Mouse (Mus musculus) hindbrain, embryonic 13.5 days (tissue): ENCODE measurements around the gene Sema4g. TPM values are rescaled to one million over a fixed set of nuclear protein-coding genes. Genes with fewer than 3 reads are reported as not detected.

Source experiments
- ATAC-seq: fragments of 200-750 bp; cut with Nextera tagmentation; 2 replicates; pipeline ENCODE4 v1.8.0; 2017; ENCODE audit warnings: moderate TSS enrichment; ENCODE audit not compliant: low FRiP score
- H3K27ac ChIP-seq: fragments of 300-500 bp; sonication (generic); 2 replicates; pipeline ENCODE4 v1.5.1; 2015; ENCODE audit warnings: inconsistent platforms, mild to moderate bottlenecking, moderate library complexity
- H3K27me3 ChIP-seq: fragments of 300-500 bp; sonication (generic); 2 replicates; pipeline ENCODE4 v1.6.1; 2015; ENCODE audit warnings: mild to moderate bottlenecking, inconsistent platforms
- H3K36me3 ChIP-seq: fragments of 300-500 bp; sonication (generic); 2 replicates; pipeline ENCODE4 v1.6.1; 2015; ENCODE audit warnings: mild to moderate bottlenecking, inconsistent platforms
- H3K4me1 ChIP-seq: fragments of 300-500 bp; sonication (generic); replicated peaks from 2 replicates; pipeline ENCODE4 v1.6.1; 2015; ENCODE audit warnings: inconsistent platforms
- H3K4me2 ChIP-seq: fragments of 300-500 bp; sonication (generic); 2 replicates; pipeline ENCODE4 v1.6.1; 2015; ENCODE audit warnings: inconsistent platforms, mild to moderate bottlenecking, moderate library complexity
- H3K4me3 ChIP-seq: fragments of 300-500 bp; sonication (generic); 2 replicates; pipeline ENCODE4 v1.5.1; 2015; ENCODE audit warnings: mild to moderate bottlenecking, inconsistent platforms
- H3K9ac ChIP-seq: fragments of 300-500 bp; sonication (generic); 2 replicates; pipeline ENCODE4 v1.6.1; 2015; ENCODE audit warnings: mild to moderate bottlenecking, inconsistent platforms
- H3K9me3 ChIP-seq: fragments of 300-500 bp; sonication (generic); 2 replicates; pipeline ENCODE4 v1.6.1; 2016; ENCODE audit warnings: inconsistent platforms
- WGBS: fragments of 180-500 bp; shearing (Covaris S2); methylation state at CpG from one replicate; pipeline ENCODE4 v1.1.7; 2015; 5-methylcytosine and 5-hydroxymethylcytosine counted together
- polyA plus RNA-seq: library from polyadenylated mRNA; unstranded; fragments of >200 nt; fragmentation: Nextera tagmentation; extraction: Ambion mirVana; gene quantifications from 2 replicates; pipeline ENCODE4 v1.2.1, GENCODE M21; 2015

Sema4g gene
- polyA plus RNA-seq, 1 experiment from 2014 or later, result 19.2 TPM

GRCm38 (mm10) chr19:45016341-45017215 lies 27.7 kb downstream of the Sema4g start:
- peak overlapping the region; percentile 65 for H3K4me3 ChIP-seq
- H3K27me3 ChIP-seq, result 0 out of 2 replicates have a peak, but pooled peaks cover 2% of the 10 kb centered on the region
- ATAC-seq, result peak; percentile 34
- no peaks in the 10 kb centered on the region for H3K9me3 ChIP-seq
- peaks cover 12% of the 10 kb centered on the region for H3K36me3 ChIP-seq
- WGBS, result 2% methylated on average over 17 of the region's 18 CpGs
- H3K27ac ChIP-seq, result peak overlapping the region; percentile 96
- peak overlapping the region; percentile 90 for H3K4me2 ChIP-seq
- peak overlapping the region; percentile 87 for H3K9ac ChIP-seq
- peaks cover 69% of the 10 kb centered on the region for H3K4me1 ChIP-seq

GRCm38 (mm10) chr19:45017216-45017771 lies 28.4 kb downstream of the Sema4g start:
- Histone ChIP-seq H3K36me3 (0 out of 2 replicates have a peak, but pooled peaks cover 7% of the 10 kb centered on the region), H3K27me3 (0 out of 2 replicates have a peak, but pooled peaks cover 2% of the 10 kb centered on the region), H3K4me2 (peak overlapping the region; percentile 90), H3K4me3 (peak overlapping the region; percentile 65), H3K9me3 (no peaks in the 10 kb centered on the region), H3K9ac (peak overlapping the region; percentile 87), H3K4me1 (peaks cover 70% of the 10 kb centered on the region), H3K27ac (peak overlapping the region; percentile 96)
- WGBS, result 2% methylated on average over 18 of the region's 27 CpGs
- peak; percentile 57 for ATAC-seq

- ATAC-seq, result peak; percentile 72
- under 1% methylated on average over 48 of the region's 48 CpGs for WGBS
- Histone ChIP-seq H3K9ac (peak overlapping the region; percentile 87), H3K9me3 (no peaks in the 10 kb centered on the region), H3K4me2 (peak overlapping the region; percentile 90), H3K27me3 (0 out of 2 replicates have a peak, but pooled peaks cover 2% of the 10 kb centered on the region), H3K4me1 (peaks cover 67% of the 10 kb centered on the region), H3K27ac (peak overlapping the region; percentile 96), H3K36me3 (0 out of 2 replicates have a peak, but pooled peaks cover 9% of the 10 kb centered on the region), H3K4me3 (peak overlapping the region; percentile 65)
Observed at GRCm38 (mm10) chr19:45017909-45018308, 29.0 kb downstream of the Sema4g start.

GRCm38 (mm10) chr19:45018351-45018831 lies 29.5 kb downstream of the Sema4g start:
- Histone ChIP-seq H3K27ac (peak overlapping the region; percentile 96), H3K36me3 (peaks cover 10% of the 10 kb centered on the region), H3K27me3 (0 out of 2 replicates have a peak, but pooled peaks cover 2% of the 10 kb centered on the region), H3K9ac (peak overlapping the region; percentile 87), H3K4me3 (peak overlapping the region; percentile 65), H3K4me2 (peak overlapping the region; percentile 90), H3K9me3 (no peaks in the 10 kb centered on the region), H3K4me1 (peaks cover 67% of the 10 kb centered on the region)
- 0% methylated on average over 13 of the region's 13 CpGs for WGBS
- ATAC-seq, result peak; percentile 14

GRCm38 (mm10) chr19:45020348-45020747 lies 31.4 kb downstream of the Sema4g start:
- Histone ChIP-seq H3K36me3 (peaks cover 26% of the 10 kb centered on the region), H3K4me2 (0 out of 2 replicates have a peak overlapping the region, but pooled peaks have one; percentile 16), H3K9ac (peak overlapping the region; percentile 39; the same call in 1 of the 2 replicates), H3K27me3 (0 out of 2 replicates have a peak, but pooled peaks cover 2% of the 10 kb centered on the region), H3K9me3 (no peaks in the 10 kb centered on the region), H3K27ac (no peak overlapping the region), H3K4me1 (peaks cover 63% of the 10 kb centered on the region), H3K4me3 (no peak overlapping the region)
- 68% methylated on average over 6 of the region's 6 CpGs for WGBS
- no peak for ATAC-seq

- Histone ChIP-seq H3K4me1 (peaks cover 53% of the 10 kb centered on the region), H3K9me3 (no peaks in the 10 kb centered on the region), H3K27me3 (no peaks in the 10 kb centered on the region), H3K4me3 (no peak overlapping the region), H3K9ac (peak overlapping the region; percentile 39; the same call in 1 of the 2 replicates), H3K27ac (no peak overlapping the region), H3K4me2 (0 out of 2 replicates have a peak overlapping the region, but pooled peaks have one; percentile 15), H3K36me3 (peaks cover 36% of the 10 kb centered on the region)
- ATAC-seq, result no peak
- WGBS, result 90% methylated on average over 15 of the region's 15 CpGs
Observed at GRCm38 (mm10) chr19:45021362-45021761, 32.5 kb downstream of the Sema4g start.

GRCm38 (mm10) chr19:45023993-45024392 lies 35.1 kb downstream of the Sema4g start:
- no peak for ATAC-seq
- WGBS, result 83% methylated on average over 11 of the region's 11 CpGs
- no peak overlapping the region for H3K27ac ChIP-seq
- H3K27me3 ChIP-seq, result no peaks in the 10 kb centered on the region
- H3K4me2 ChIP-seq, result no peak overlapping the region
- H3K36me3 ChIP-seq, result peaks cover 57% of the 10 kb centered on the region
- H3K9ac ChIP-seq, result no peak overlapping the region
- H3K9me3 ChIP-seq, result no peaks in the 10 kb centered on the region
- H3K4me3 ChIP-seq, result no peak overlapping the region
- peaks cover 52% of the 10 kb centered on the region for H3K4me1 ChIP-seq

- peaks cover 44% of the 10 kb centered on the region for H3K4me1 ChIP-seq
- no peak for ATAC-seq
- no peak overlapping the region for H3K4me3 ChIP-seq
- H3K9me3 ChIP-seq, result no peaks in the 10 kb centered on the region
- H3K27ac ChIP-seq, result no peak overlapping the region; the same call in 1 of the 2 replicates
- no peak overlapping the region for H3K4me2 ChIP-seq
- H3K9ac ChIP-seq, result no peak overlapping the region
- H3K27me3 ChIP-seq, result no peaks in the 10 kb centered on the region
- WGBS, result 86% methylated on average over 20 of the region's 20 CpGs
- peaks cover 57% of the 10 kb centered on the region for H3K36me3 ChIP-seq
Observed at GRCm38 (mm10) chr19:45024775-45025174, 35.9 kb downstream of the Sema4g start.

GRCm38 (mm10) chr19:45025937-45026568 lies 37.2 kb downstream of the Sema4g start:
- H3K4me2 ChIP-seq, result no peak overlapping the region
- no peak overlapping the region; the same call in 1 of the 2 replicates for H3K9ac ChIP-seq
- no peak for ATAC-seq
- H3K27me3 ChIP-seq, result no peaks in the 10 kb centered on the region
- peaks cover 41% of the 10 kb centered on the region for H3K4me1 ChIP-seq
- H3K36me3 ChIP-seq, result peaks cover 57% of the 10 kb centered on the region
- 93% methylated on average over 37 of the region's 37 CpGs for WGBS
- H3K27ac ChIP-seq, result no peak overlapping the region
- H3K4me3 ChIP-seq, result no peak overlapping the region
- H3K9me3 ChIP-seq, result no peaks in the 10 kb centered on the region

GRCm38 (mm10) chr19:45026958-45027670 lies 38.2 kb downstream of the Sema4g start:
- no peak overlapping the region for H3K4me2 ChIP-seq
- WGBS, result 86% methylated on average over 6 of the region's 6 CpGs
- H3K4me1 ChIP-seq, result peaks cover 42% of the 10 kb centered on the region
- no peak overlapping the region for H3K27ac ChIP-seq
- no peak for ATAC-seq
- no peaks in the 10 kb centered on the region for H3K27me3 ChIP-seq
- H3K9ac ChIP-seq, result no peak overlapping the region
- H3K9me3 ChIP-seq, result no peaks in the 10 kb centered on the region
- H3K36me3 ChIP-seq, result peaks cover 51% of the 10 kb centered on the region
- no peak overlapping the region for H3K4me3 ChIP-seq

GRCm38 (mm10) chr19:45027848-45028247 lies 38.9 kb downstream of the Sema4g start:
- H3K9me3 ChIP-seq, result no peaks in the 10 kb centered on the region
- no peak for ATAC-seq
- no peaks in the 10 kb centered on the region for H3K27me3 ChIP-seq
- H3K27ac ChIP-seq, result no peak overlapping the region
- peaks cover 49% of the 10 kb centered on the region for H3K4me1 ChIP-seq
- H3K36me3 ChIP-seq, result peaks cover 48% of the 10 kb centered on the region
- H3K4me3 ChIP-seq, result no peak overlapping the region
- no peak overlapping the region for H3K9ac ChIP-seq
- H3K4me2 ChIP-seq, result no peak overlapping the region
- WGBS, result 75% methylated on average over 6 of the region's 6 CpGs
